Mouse (Mus musculus): Measurements from ENCODE around the gene Stradb. TPM values are rescaled to one million over a fixed set of nuclear protein-coding genes. Genes with fewer than 3 reads are reported as not detected.

Gene Stradb
- polyA plus RNA-seq, 1 experiment = 6.0 TPM

- Histone ChIP-seq H3ac (ENCODE audit: control insufficient read depth, insufficient read length, low read depth) (no peak overlapping the region), H3K79me3 (ENCODE audit: low read depth) (peaks cover 80% of the 10 kb centered on the region), H3K79me2 (ENCODE audit: control insufficient read depth, insufficient read depth) (peaks cover 100% of the 10 kb centered on the region), H3K4me3 (ENCODE audit: insufficient read depth, poor library complexity, severe bottlenecking) (no peak overlapping the region), H3K27me3 (ENCODE audit: control insufficient read depth, insufficient read depth, insufficient read length) (no peaks in the 10 kb centered on the region), H3K36me3 (ENCODE audit: control insufficient read depth, insufficient read depth) (no peaks in the 10 kb centered on the region)
- TF ChIP-seq CTCF (IDR thresholded peaks at IDR 0.05; ENCODE audit: control insufficient read depth, insufficient read depth, insufficient read length) = no peak
- no peak for TF ChIP-seq MAX (IDR thresholded peaks at IDR 0.05)
- TF ChIP-seq USF1 (IDR thresholded peaks at IDR 0.05; ENCODE audit: low read depth) = no peak
- TF ChIP-seq CEBPB (IDR thresholded peaks at IDR 0.05; ENCODE audit: low read depth) = no peak
- no peak for TF ChIP-seq FOSL1 (IDR thresholded peaks at IDR 0.05; ENCODE audit: insufficient read depth, low read length, poor library complexity, severe bottlenecking)
- no peak for TF ChIP-seq MYOD1 (IDR thresholded peaks at IDR 0.05; ENCODE audit: control insufficient read depth, insufficient read length, low read depth)
- TF ChIP-seq MYOG (IDR thresholded peaks at IDR 0.05; ENCODE audit: control insufficient read depth, extremely low read depth, insufficient read length) = no peak
These were observed 20.8 kb upstream of the Stradb start for GRCm38 (mm10) chr1:58952526-58952925.

- no peaks in the 10 kb centered on the region for H3K27me3 ChIP-seq (ENCODE audit: control insufficient read depth, insufficient read depth, insufficient read length)
- H3K4me3 ChIP-seq (ENCODE audit: insufficient read depth, poor library complexity, severe bottlenecking) = no peak overlapping the region
- H3ac ChIP-seq (ENCODE audit: control insufficient read depth, insufficient read length, low read depth) = no peak overlapping the region
- peaks cover 81% of the 10 kb centered on the region for H3K79me3 ChIP-seq (ENCODE audit: low read depth)
- H3K36me3 ChIP-seq (ENCODE audit: control insufficient read depth, insufficient read depth) = no peaks in the 10 kb centered on the region
- no peak for TF ChIP-seq FOSL1 (IDR thresholded peaks at IDR 0.05; ENCODE audit: insufficient read depth, low read length, poor library complexity, severe bottlenecking)
- no peak for TF ChIP-seq MYOD1 (IDR thresholded peaks at IDR 0.05; ENCODE audit: control insufficient read depth, insufficient read length, low read depth)
- no peak for TF ChIP-seq MAX (IDR thresholded peaks at IDR 0.05)
- TF ChIP-seq CEBPB (IDR thresholded peaks at IDR 0.05; ENCODE audit: low read depth) = no peak
- no peak for TF ChIP-seq USF1 (IDR thresholded peaks at IDR 0.05; ENCODE audit: low read depth)
- TF ChIP-seq MYOG (IDR thresholded peaks at IDR 0.05; ENCODE audit: control insufficient read depth, extremely low read depth, insufficient read length) = no peak
- H3K79me2 ChIP-seq (ENCODE audit: control insufficient read depth, insufficient read depth) = peaks cover 100% of the 10 kb centered on the region
These were observed 20.3 kb upstream of the Stradb start for GRCm38 (mm10) chr1:58952997-58953396.

- Histone ChIP-seq H3K79me3 (ENCODE audit: low read depth) (peaks cover 77% of the 10 kb centered on the region), H3K36me3 (ENCODE audit: control insufficient read depth, insufficient read depth) (no peaks in the 10 kb centered on the region), H3K27me3 (ENCODE audit: control insufficient read depth, insufficient read depth, insufficient read length) (no peaks in the 10 kb centered on the region), H3ac (ENCODE audit: control insufficient read depth, insufficient read length, low read depth) (no peak overlapping the region), H3K4me3 (ENCODE audit: insufficient read depth, poor library complexity, severe bottlenecking) (no peak overlapping the region), H3K79me2 (ENCODE audit: control insufficient read depth, insufficient read depth) (peaks cover 100% of the 10 kb centered on the region)
- no peak for TF ChIP-seq FOSL1 (IDR thresholded peaks at IDR 0.05; ENCODE audit: insufficient read depth, low read length, poor library complexity, severe bottlenecking)
- no peak for TF ChIP-seq MAX (IDR thresholded peaks at IDR 0.05)
- no peak for TF ChIP-seq CTCF (IDR thresholded peaks at IDR 0.05; ENCODE audit: control insufficient read depth, insufficient read depth, insufficient read length)
- TF ChIP-seq USF1 (IDR thresholded peaks at IDR 0.05; ENCODE audit: low read depth) = no peak
- TF ChIP-seq MYOD1 (IDR thresholded peaks at IDR 0.05; ENCODE audit: control insufficient read depth, insufficient read length, low read depth) = no peak
- TF ChIP-seq CEBPB (IDR thresholded peaks at IDR 0.05; ENCODE audit: low read depth) = no peak
- TF ChIP-seq MYOG (IDR thresholded peaks at IDR 0.05; ENCODE audit: control insufficient read depth, extremely low read depth, insufficient read length) = no peak
These were observed 19.5 kb upstream of the Stradb start for GRCm38 (mm10) chr1:58953686-58954434.

GRCm38 (mm10) chr1:58954578-58955410 is 18.5 kb upstream of the Stradb start:
- no peak overlapping the region for H3ac ChIP-seq (ENCODE audit: control insufficient read depth, insufficient read length, low read depth)
- H3K79me2 ChIP-seq (ENCODE audit: control insufficient read depth, insufficient read depth) = peaks cover 100% of the 10 kb centered on the region
- no peak overlapping the region for H3K4me3 ChIP-seq (ENCODE audit: insufficient read depth, poor library complexity, severe bottlenecking)
- H3K36me3 ChIP-seq (ENCODE audit: control insufficient read depth, insufficient read depth) = no peaks in the 10 kb centered on the region
- peaks cover 75% of the 10 kb centered on the region for H3K79me3 ChIP-seq (ENCODE audit: low read depth)
- TF ChIP-seq CEBPB (IDR thresholded peaks at IDR 0.05; ENCODE audit: low read depth) = no peak
- no peak for TF ChIP-seq MYOD1 (IDR thresholded peaks at IDR 0.05; ENCODE audit: control insufficient read depth, insufficient read length, low read depth)
- TF ChIP-seq MYOG (IDR thresholded peaks at IDR 0.05; ENCODE audit: control insufficient read depth, extremely low read depth, insufficient read length) = no peak
- TF ChIP-seq FOSL1 (IDR thresholded peaks at IDR 0.05; ENCODE audit: insufficient read depth, low read length, poor library complexity, severe bottlenecking) = no peak
- TF ChIP-seq USF1 (IDR thresholded peaks at IDR 0.05; ENCODE audit: low read depth) = no peak
- TF ChIP-seq MAX (IDR thresholded peaks at IDR 0.05) = no peak
- TF ChIP-seq CTCF (IDR thresholded peaks at IDR 0.05; ENCODE audit: control insufficient read depth, insufficient read depth, insufficient read length) = no peak
- H3K27me3 ChIP-seq (ENCODE audit: control insufficient read depth, insufficient read depth, insufficient read length) = no peaks in the 10 kb centered on the region

- H3K79me2 ChIP-seq (ENCODE audit: control insufficient read depth, insufficient read depth) = peaks cover 100% of the 10 kb centered on the region
- H3K36me3 ChIP-seq (ENCODE audit: control insufficient read depth, insufficient read depth) = no peaks in the 10 kb centered on the region
- no peak overlapping the region for H3K4me3 ChIP-seq (ENCODE audit: insufficient read depth, poor library complexity, severe bottlenecking)
- no peaks in the 10 kb centered on the region for H3K27me3 ChIP-seq (ENCODE audit: control insufficient read depth, insufficient read depth, insufficient read length)
- H3ac ChIP-seq (ENCODE audit: control insufficient read depth, insufficient read length, low read depth) = no peak overlapping the region
- TF ChIP-seq MYOD1 (IDR thresholded peaks at IDR 0.05; ENCODE audit: control insufficient read depth, insufficient read length, low read depth) (no peak), CTCF (IDR thresholded peaks at IDR 0.05; ENCODE audit: control insufficient read depth, insufficient read depth, insufficient read length) (no peak), MAX (IDR thresholded peaks at IDR 0.05) (no peak), MYOG (IDR thresholded peaks at IDR 0.05; ENCODE audit: control insufficient read depth, extremely low read depth, insufficient read length) (no peak), CEBPB (IDR thresholded peaks at IDR 0.05; ENCODE audit: low read depth) (no peak), USF1 (IDR thresholded peaks at IDR 0.05; ENCODE audit: low read depth) (no peak), FOSL1 (IDR thresholded peaks at IDR 0.05; ENCODE audit: insufficient read depth, low read length, poor library complexity, severe bottlenecking) (no peak)
- H3K79me3 ChIP-seq (ENCODE audit: low read depth) = peaks cover 75% of the 10 kb centered on the region
These were observed 17.6 kb upstream of the Stradb start for GRCm38 (mm10) chr1:58955716-58956115.
